ENCODE assay signal across 9 mouse cellular contexts in the genomic region with DNA sequence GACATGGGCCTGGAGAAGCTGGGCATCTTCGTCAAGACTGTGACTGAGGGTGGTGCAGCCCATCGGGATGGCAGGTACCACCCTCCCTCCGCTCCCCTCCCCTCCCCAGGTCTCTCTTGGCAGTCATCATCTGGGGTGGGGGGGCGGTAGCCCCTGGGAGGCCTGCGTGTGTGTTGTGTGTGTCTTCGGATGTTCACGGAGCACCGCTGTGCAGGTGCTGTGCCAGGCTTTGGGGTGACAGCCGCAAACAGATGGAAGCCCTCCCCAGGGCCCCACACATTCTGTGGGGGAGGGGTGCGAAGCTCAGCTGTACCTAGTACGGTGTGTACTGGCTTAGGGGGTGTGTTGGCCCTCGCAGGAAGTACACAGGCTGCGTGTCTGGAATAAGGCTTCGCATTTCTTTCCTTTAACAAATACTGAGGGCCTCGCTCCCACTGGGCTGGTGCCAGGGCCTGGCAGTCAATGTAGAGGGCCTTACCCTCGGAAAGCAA. TPM values are rescaled to one million over a fixed set of nuclear protein-coding genes. Genes with fewer than 3 reads are reported as not detected.
DNase-seq lines count a peak whose midpoint lies in the region; ATAC-seq and TF ChIP-seq lines count a peak whose summit lies in the region.
"Had no signal": no experiment of that assay in that cellular context is flagged by ENCODE, and none has a peak within 500 bp of the region (broad histone marks: within the 10 kb centered on the region; RNA-seq: fewer than 3 reads in every experiment).

No protein-coding gene starts in this region.

- peaks cover 28% of the 10 kb centered on the region; the same call in 1 of the 2 replicates for H3K4me1 ChIP-seq in lung, postnatal 0 days (ENCODE audit: insufficient read depth, low read depth, low read length)
- H3K4me1 ChIP-seq in cortical plate, adult 2 months (ENCODE audit: control insufficient read depth, insufficient read depth, low read length), result peaks cover 16% of the 10 kb centered on the region
- H3K4me1 ChIP-seq in liver, embryonic 12.5 days, result peaks cover 99% of the 10 kb centered on the region
- peaks cover 12% of the 10 kb centered on the region for H3K4me1 ChIP-seq in stomach, postnatal 0 days (replicated peaks; ENCODE audit: control insufficient read depth, insufficient read depth)

- H3K9ac ChIP-seq in lung, postnatal 0 days (replicated peaks; ENCODE audit: low read depth), result no peak overlapping the region
- peak overlapping the region; percentile 95 for H3K9ac ChIP-seq in liver, embryonic 12.5 days
- H3K9ac ChIP-seq in stomach, postnatal 0 days (ENCODE audit: low read length), result no peak overlapping the region

- TF ChIP-seq EP300 in lung, postnatal 0 days (IDR thresholded peaks at IDR 0.05), result no peak
- TF ChIP-seq EP300 in stomach, postnatal 0 days (optimal IDR thresholded peaks at IDR 0.05), result no peak

- ATAC-seq in lung, postnatal 0 days, result no peak
- peak; percentile 36 for ATAC-seq in liver, embryonic 12.5 days
- ATAC-seq in stomach, postnatal 0 days (ENCODE audit: low FRiP score, low TSS enrichment), result peak; percentile 42; the same call in 1 of the 2 replicates

- no peak for TF ChIP-seq CTCF in lung, postnatal 0 days (IDR thresholded peaks at IDR 0.05)
- TF ChIP-seq CTCF in cortical plate, adult 2 months (IDR thresholded peaks at IDR 0.05; ENCODE audit: extremely low read depth, insufficient read depth, low read length), result no peak
- TF ChIP-seq CTCF in stomach, postnatal 0 days (IDR thresholded peaks at IDR 0.05; ENCODE audit: low read depth), result no peak

- no peak for TF ChIP-seq POLR2A in cortical plate, adult 2 months (IDR thresholded peaks at IDR 0.05; ENCODE audit: extremely low read depth, insufficient read depth, low read length)

- no peak overlapping the region for H3K27ac ChIP-seq in lung, postnatal 0 days (ENCODE audit: low read length)
- peak overlapping the region; percentile 27 for H3K27ac ChIP-seq in cortical plate, adult 2 months (ENCODE audit: insufficient read depth, low read length)
- peak overlapping the region; percentile 90 for H3K27ac ChIP-seq in liver, embryonic 12.5 days
- peak overlapping the region; percentile 30; the same call in 1 of the 2 replicates for H3K27ac ChIP-seq in stomach, postnatal 0 days (replicated peaks)

- H3K27me3 ChIP-seq in lung, postnatal 0 days (replicated peaks; ENCODE audit: insufficient read depth, low read length), result no peaks in the 10 kb centered on the region
- no peaks in the 10 kb centered on the region for H3K27me3 ChIP-seq in liver, embryonic 12.5 days (replicated peaks)
- no peaks in the 10 kb centered on the region for H3K27me3 ChIP-seq in stomach, postnatal 0 days (ENCODE audit: control insufficient read depth, insufficient read depth, low read length)

- DNase-seq in lung, postnatal 14 days, result peak; percentile 42
- DNase-seq in lung, postnatal 0 days (ENCODE audit: low spot score), result no peak
- peak; percentile 41 for DNase-seq in heart, postnatal 4 days
- peak; percentile 67 for DNase-seq in stomach, postnatal 0 days (ENCODE audit: low spot score)
- DNase-seq in kidney, postnatal 36 days, result no peak
- DNase-seq in kidney, postnatal 4 days, result no peak

- no peak overlapping the region for H3K4me2 ChIP-seq in lung, postnatal 0 days (replicated peaks; ENCODE audit: low read depth, low read length)
- peak overlapping the region; percentile 94 for H3K4me2 ChIP-seq in liver, embryonic 12.5 days
- H3K4me2 ChIP-seq in stomach, postnatal 0 days (replicated peaks; ENCODE audit: low read depth), result no peak overlapping the region

- WGBS in lung, postnatal 0 days, result 68% methylated on average over 16 of the region's 16 CpGs
- WGBS in liver, embryonic 12.5 days (ENCODE audit: insufficient replicate concordance), result 49% methylated on average over 16 of the region's 16 CpGs
- 57% methylated on average over 16 of the region's 16 CpGs for WGBS in stomach, postnatal 0 days

- no peak overlapping the region for H3K4me3 ChIP-seq in lung, postnatal 0 days (ENCODE audit: low read depth, low read length)
- no peak overlapping the region for H3K4me3 ChIP-seq in cortical plate, adult 2 months (ENCODE audit: insufficient read depth, low read length)
- peak overlapping the region; percentile 54 for H3K4me3 ChIP-seq in liver, embryonic 12.5 days
- H3K4me3 ChIP-seq in stomach, postnatal 0 days (ENCODE audit: low read depth, low read length), result no peak overlapping the region

- H3K9me3 ChIP-seq in lung, postnatal 0 days (ENCODE audit: low read length), result no peaks in the 10 kb centered on the region
- H3K9me3 ChIP-seq in liver, embryonic 12.5 days (replicated peaks), result no peaks in the 10 kb centered on the region
- H3K9me3 ChIP-seq in stomach, postnatal 0 days (ENCODE audit: control insufficient read depth, low read length), result no peaks in the 10 kb centered on the region

- H3K36me3 ChIP-seq in lung, postnatal 0 days (ENCODE audit: insufficient read depth, low read length), result peaks cover 40% of the 10 kb centered on the region; the same call in 1 of the 2 replicates
- peaks cover 96% of the 10 kb centered on the region for H3K36me3 ChIP-seq in liver, embryonic 12.5 days
- H3K36me3 ChIP-seq in stomach, postnatal 0 days (ENCODE audit: control insufficient read depth, insufficient read depth, low read length), result peaks cover 27% of the 10 kb centered on the region

RNA-seq across cellular contexts. Expression of gene Ppp1r9b, which starts 7.3 kb away (rescaled TPM):
- polyA plus RNA-seq in lung, postnatal 0 days (2015; fragmentation: Nextera tagmentation; extraction: Ambion mirVana), result 9.8 and 11.5 TPM in 2 replicates
- 284 and 326 TPM in 2 replicates for polyA plus RNA-seq in cortical plate, adult 2 months (2012; rRNA removed)
- 10 to 100 TPM; 45.3 to 46.3 TPM for total RNA-seq in heart, postnatal 4 days (2021)
- polyA plus RNA-seq in liver, embryonic 12.5 days (2016; fragmentation: Nextera tagmentation; extraction: Ambion mirVana), result 13.4 and 14.1 TPM in 2 replicates
- polyA plus RNA-seq in stomach, postnatal 0 days (2015; fragmentation: Nextera tagmentation; extraction: Ambion mirVana), result 4.9 and 5.4 TPM in 2 replicates

RNA-seq across cellular contexts. Expression of gene Samd14, which starts 11.6 kb away (rescaled TPM):
- polyA plus RNA-seq in lung, postnatal 0 days (2015; fragmentation: Nextera tagmentation; extraction: Ambion mirVana), result 5.4 and 5.8 TPM in 2 replicates
- 17.8 and 18.0 TPM in 2 replicates for polyA plus RNA-seq in cortical plate, adult 2 months (2012; rRNA removed)
- total RNA-seq in heart, postnatal 4 days (2021), result 1 to 10 TPM; 9.1 to 9.5 TPM
- polyA plus RNA-seq in liver, embryonic 12.5 days (2016; fragmentation: Nextera tagmentation; extraction: Ambion mirVana), result 53.8 and 56.7 TPM in 2 replicates
- polyA plus RNA-seq in stomach, postnatal 0 days (2015; fragmentation: Nextera tagmentation; extraction: Ambion mirVana), result 6.7 and 7.2 TPM in 2 replicates

RNA-seq across cellular contexts. Expression of gene Sgca, which starts 22.0 kb away (rescaled TPM):
- 0.33 and 0.55 TPM in 2 replicates for polyA plus RNA-seq in lung, postnatal 0 days (2015; fragmentation: Nextera tagmentation; extraction: Ambion mirVana)
- 1.6 and 1.8 TPM in 2 replicates for polyA plus RNA-seq in cortical plate, adult 2 months (2012; rRNA removed)
- total RNA-seq in heart, postnatal 4 days (2021), result 10 to 100 TPM; 67.0 to 89.1 TPM
- polyA plus RNA-seq in liver, embryonic 12.5 days (2016; fragmentation: Nextera tagmentation; extraction: Ambion mirVana), result 0.17 TPM in 1 of 2 replicates, not detected in the other
- polyA plus RNA-seq in stomach, postnatal 0 days (2015; fragmentation: Nextera tagmentation; extraction: Ambion mirVana), result 0.47 and 0.80 TPM in 2 replicates

RNA-seq across cellular contexts. Expression of gene Hils1, which starts 30.7 kb away (rescaled TPM):
- not detected in 2 replicates for polyA plus RNA-seq in lung, postnatal 0 days (2015; fragmentation: Nextera tagmentation; extraction: Ambion mirVana)
- polyA plus RNA-seq in cortical plate, adult 2 months (2012; rRNA removed), result not detected in 2 replicates
- total RNA-seq in heart, postnatal 4 days (2021), result not detected
- not detected in 2 replicates for polyA plus RNA-seq in liver, embryonic 12.5 days (2016; fragmentation: Nextera tagmentation; extraction: Ambion mirVana)
- not detected in 2 replicates for polyA plus RNA-seq in stomach, postnatal 0 days (2015; fragmentation: Nextera tagmentation; extraction: Ambion mirVana)
- total RNA-seq: adrenal gland, adult 18-20 months had no signal

RNA-seq across cellular contexts. Expression of gene Pdk2, which starts 43.1 kb away (rescaled TPM):
- polyA plus RNA-seq in lung, postnatal 0 days (2015; fragmentation: Nextera tagmentation; extraction: Ambion mirVana), result 39.3 and 51.1 TPM in 2 replicates
- polyA plus RNA-seq in cortical plate, adult 2 months (2012; rRNA removed), result 106 TPM in 2 replicates
- total RNA-seq in heart, postnatal 4 days (2021), result 100 to 1,000 TPM; 178 to 200 TPM
- polyA plus RNA-seq in liver, embryonic 12.5 days (2016; fragmentation: Nextera tagmentation; extraction: Ambion mirVana), result 10.0 and 11.0 TPM in 2 replicates
- 29.8 and 39.0 TPM in 2 replicates for polyA plus RNA-seq in stomach, postnatal 0 days (2015; fragmentation: Nextera tagmentation; extraction: Ambion mirVana)

Comparison
In these comparisons a context has a peak if more than half of its experiments do, and no peak if none do; other contexts are left out.
1. DNase-seq: peak in lung, postnatal 14 days (single experiment), heart, postnatal 4 days (single experiment) and stomach, postnatal 0 days (single experiment); none in lung, postnatal 0 days (single experiment), kidney, postnatal 36 days (0 of 2) and kidney, postnatal 4 days (0 of 2).
2. RNA of gene Ppp1r9b, which starts 7.3 kb away (polyA plus RNA-seq): 284 to 326 TPM in cortical plate, adult 2 months; 13.4 to 14.1 TPM in liver, embryonic 12.5 days, 9.8 to 11.5 TPM in lung, postnatal 0 days and 4.9 to 5.4 TPM in stomach, postnatal 0 days; every median in the first group is over 10 times any median in the second.